Mouse (Mus musculus) heart, postnatal 0 days (tissue): Measurements from ENCODE around the gene Ccdc149.

Experiments
- CTCF ChIP-seq: IDR thresholded peaks from 2 replicates; pipeline ENCODE4 v1.5.1; 2016; ENCODE audit warnings: antibody characterized with exemption, control low read depth, low read depth
- EP300 ChIP-seq: IDR thresholded peaks from 2 replicates; pipeline ENCODE4 v1.6.1; 2016; ENCODE audit warnings: antibody characterized with exemption, low read depth

- no peak for TF ChIP-seq CTCF
- TF ChIP-seq EP300, result no peak
These were observed 105.4 kb downstream of the Ccdc149 start for GRCm38 (mm10) chr5:52365930-52366329.
